Mouse (Mus musculus): ENCODE measurements around the gene Ntsr1.

The Ntsr1 gene

GRCm38 (mm10) chr2:180499741-180500140, at the start of gene Ntsr1:
Ntsr1 (plus strand) TSS chr2:180499976.
- DNase-seq = no peak

GRCm38 (mm10) chr2:180450529-180450928, 49.2 kb upstream of the Ntsr1 start:
- DNase-seq = no peak

GRCm38 (mm10) chr2:180455723-180456698, 43.8 kb upstream of the Ntsr1 start, which contains the start of gene Slco4a1:
Slco4a1 (plus strand) TSS chr2:180456245.
- peak; percentile 78 to 87 for DNase-seq

DNA sequence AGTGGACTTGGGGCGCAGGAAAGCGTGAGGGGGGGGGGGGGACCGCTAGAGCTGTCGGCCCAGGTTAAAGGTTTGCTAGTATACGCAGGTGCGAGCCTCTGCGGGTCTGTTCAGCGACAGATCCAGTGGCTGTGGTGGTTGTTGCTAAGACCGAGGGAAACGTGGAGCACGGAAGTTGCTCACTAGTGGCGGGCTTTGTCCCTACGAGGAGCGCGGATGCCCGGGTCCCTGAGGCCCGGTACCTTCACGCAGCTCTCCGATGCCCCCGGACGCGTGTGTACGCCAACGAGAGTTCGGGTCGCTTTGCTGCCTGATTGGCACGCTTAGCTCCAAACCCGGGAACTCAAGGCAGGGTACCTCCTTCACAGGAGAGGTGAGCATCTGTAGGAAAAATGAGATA, 43.1 kb upstream of the Ntsr1 start:
- peak in 1 of 2 experiments; percentile 16 for DNase-seq

GRCm38 (mm10) chr2:180457680-180458079, 42.1 kb upstream of the Ntsr1 start:
- no peak for DNase-seq

DNA sequence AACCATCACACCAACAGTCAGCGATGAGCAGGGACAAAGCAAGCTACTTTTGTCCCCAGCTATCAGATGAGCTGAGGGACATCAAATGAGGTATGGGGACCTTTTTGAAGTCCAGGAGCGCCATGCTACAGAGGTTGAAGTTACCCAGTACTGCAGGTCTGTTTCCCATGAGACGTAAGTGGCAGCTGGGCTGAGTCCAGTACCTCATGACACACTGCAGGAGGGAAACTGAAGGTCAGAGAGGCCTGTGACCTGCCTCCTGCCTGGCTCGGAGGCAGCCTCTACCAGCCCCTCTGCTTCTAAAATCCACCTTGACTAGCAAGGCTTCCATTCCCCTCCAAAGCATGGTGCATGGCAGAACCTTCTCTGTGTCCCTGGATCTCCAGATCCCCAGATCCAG, 40.3 kb upstream of the Ntsr1 start:
- DNase-seq = no peak

GRCm38 (mm10) chr2:180460801-180461200, 39.0 kb upstream of the Ntsr1 start:
- no peak for DNase-seq

DNA sequence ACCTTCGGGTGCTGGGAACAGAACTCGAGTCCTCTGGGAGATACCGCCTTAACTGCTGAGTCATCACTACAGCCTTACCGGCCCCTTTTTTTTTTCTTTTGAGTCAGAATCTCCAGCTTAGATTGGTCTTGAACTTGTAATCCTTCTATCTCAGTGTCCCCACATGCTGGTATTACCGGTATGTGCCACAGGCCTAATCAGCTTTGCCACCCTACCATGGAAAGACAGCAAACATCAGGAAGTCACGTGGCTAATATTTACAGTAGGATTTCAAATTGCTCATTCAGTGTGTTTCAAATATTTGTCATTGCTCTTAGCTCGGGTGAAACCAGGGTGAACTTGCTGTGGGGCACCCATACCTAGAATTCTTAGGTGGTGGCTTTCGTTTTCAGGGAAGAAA, 37.2 kb upstream of the Ntsr1 start:
- DNase-seq = no peak

- DNase-seq = no peak
Measured at GRCm38 (mm10) chr2:180466505-180466904, 33.3 kb upstream of the Ntsr1 start.

GRCm38 (mm10) chr2:180468871-180469270, 30.9 kb upstream of the Ntsr1 start:
- no peak for DNase-seq

DNA sequence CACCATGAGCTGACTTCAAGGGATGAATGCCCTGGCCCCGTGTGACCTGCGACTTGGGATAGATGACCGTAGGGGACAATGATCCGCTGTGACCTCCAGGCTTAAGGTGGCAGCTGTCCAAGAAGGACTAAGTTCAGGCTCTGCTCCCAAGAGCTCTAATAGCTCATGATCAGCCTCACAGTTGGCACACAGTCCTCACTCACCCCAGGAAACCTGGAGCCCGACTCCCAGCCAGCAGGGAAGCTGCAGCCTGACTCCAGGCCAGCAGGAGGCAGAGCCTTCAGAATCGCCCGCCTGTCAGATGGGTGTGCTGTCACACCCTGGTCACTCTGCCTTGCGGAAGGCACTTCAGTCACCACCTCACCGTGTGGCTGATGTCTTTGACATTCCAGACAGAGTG, 30.0 kb upstream of the Ntsr1 start:
- no peak for DNase-seq

- DNase-seq = peak; percentile 26 to 32
Measured at GRCm38 (mm10) chr2:180472306-180473079, 27.3 kb upstream of the Ntsr1 start.

- DNase-seq = peak; percentile 23 to 52
Measured at GRCm38 (mm10) chr2:180473080-180473440, 26.7 kb upstream of the Ntsr1 start.

- no peak for DNase-seq
Measured at GRCm38 (mm10) chr2:180474864-180475263, 24.9 kb upstream of the Ntsr1 start.

- DNase-seq = no peak
Measured at GRCm38 (mm10) chr2:180482274-180482673, 17.5 kb upstream of the Ntsr1 start.

DNA sequence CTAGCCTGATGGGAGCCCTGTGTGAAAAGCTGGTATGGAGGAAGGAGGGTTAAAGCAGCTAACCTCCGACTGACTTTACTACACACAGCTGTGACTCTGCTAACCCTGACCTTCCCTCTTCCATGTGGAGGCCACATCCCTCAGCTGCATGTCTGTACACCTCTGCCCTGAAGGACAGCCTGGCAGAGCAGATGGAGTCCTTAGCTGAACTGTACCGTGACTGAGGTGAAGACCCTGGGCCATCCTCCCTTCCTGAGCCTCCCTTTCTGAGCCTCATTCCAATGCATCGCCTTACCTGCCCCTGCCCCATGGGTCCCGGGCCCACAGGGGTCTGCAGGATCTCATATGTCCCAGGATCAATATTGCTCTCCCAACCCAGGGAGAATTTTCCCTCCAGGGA, 14.9 kb upstream of the Ntsr1 start:
- DNase-seq = no peak

DNA sequence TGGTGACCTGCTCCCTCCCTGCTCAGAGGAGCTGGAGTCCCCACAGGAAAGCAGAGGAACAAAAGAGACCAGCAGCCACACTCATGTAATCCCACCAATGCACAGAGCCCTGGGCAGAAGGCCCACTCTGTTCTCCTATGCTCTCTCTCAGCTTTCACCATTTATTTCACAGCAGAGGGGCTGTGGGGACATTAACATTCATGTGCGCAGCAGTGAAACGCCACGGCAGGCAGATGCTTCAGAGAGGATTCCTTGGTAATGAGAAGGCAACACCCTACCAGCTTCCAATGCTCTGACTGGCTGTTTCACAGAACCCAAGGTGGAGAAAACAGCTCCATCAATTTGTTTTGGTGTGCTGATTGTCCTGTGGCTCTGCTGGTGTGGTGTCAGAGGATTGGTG, 14.5 kb upstream of the Ntsr1 start:
- no peak for DNase-seq

DNA sequence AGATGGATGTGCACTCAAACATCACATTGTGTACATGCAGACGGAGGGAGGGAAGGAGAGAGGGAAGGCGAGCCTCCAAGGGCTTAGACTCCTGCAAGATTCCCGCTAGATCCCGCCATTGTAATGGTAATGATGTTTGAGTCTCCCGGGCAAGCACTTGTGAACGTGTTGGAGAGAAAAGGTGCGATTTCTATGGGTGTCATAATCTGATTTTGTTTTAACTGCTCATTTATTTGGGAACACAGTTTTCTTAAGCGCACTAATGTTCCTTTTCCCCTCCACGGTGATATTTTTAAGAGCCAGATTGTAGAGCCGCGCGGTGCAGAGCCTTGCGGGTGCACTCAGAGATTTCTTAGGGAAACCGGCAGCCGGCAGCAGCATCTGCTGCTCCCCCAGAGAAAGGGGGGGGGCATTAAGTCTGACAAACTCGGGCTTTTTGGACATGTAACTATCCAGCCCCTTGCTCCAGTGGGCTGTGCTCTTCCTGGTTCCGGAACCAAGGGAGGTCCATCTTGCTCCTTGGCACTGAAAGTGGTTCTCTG, 11.5 kb upstream of the Ntsr1 start:
- no peak for DNase-seq

DNA sequence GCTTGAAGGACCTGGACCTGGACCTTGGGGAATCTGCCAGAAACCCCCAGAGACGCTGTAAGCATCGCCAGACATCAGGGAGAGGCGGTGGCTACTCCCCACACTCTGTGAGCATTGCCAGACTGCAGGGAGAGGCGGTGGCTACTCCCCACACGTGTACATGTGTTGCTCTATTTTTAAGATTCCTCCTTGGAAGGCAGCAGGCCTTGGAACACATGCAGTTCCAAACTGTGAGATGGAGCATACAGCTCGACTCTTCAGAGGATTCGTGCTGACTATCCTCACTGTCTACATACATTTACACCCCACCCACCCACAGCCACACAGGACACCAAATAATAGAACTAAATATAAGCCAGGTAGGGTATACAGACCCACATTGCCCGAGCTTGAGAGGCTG, 3.9 kb upstream of the Ntsr1 start:
- DNase-seq = no peak

GRCm38 (mm10) chr2:180500726-180501125, 950 bp downstream of the Ntsr1 start:
- no peak for DNase-seq

GRCm38 (mm10) chr2:180501217-180501967, 1.6 kb downstream of the Ntsr1 start:
- DNase-seq = no peak

DNA sequence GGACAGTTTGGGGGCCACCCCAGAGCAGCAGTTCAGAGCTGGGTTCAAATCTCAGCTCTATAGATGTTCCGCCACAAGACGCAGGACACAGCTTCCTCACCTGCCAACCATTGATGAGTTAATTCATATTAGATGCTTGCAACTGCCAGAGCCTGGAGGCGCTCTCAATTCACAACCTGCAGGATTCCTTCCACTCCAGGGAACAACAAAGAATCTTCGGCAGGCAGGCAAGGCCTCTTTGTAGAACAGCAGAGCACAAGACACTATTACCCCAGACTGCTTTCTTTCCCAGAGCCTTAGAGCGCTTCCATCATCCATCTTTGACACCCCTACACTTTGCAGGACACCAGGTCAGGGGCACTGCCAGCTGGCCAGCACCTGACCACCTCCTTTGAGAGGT, 6.5 kb downstream of the Ntsr1 start:
- DNase-seq = no peak
